Mouse (Mus musculus): ENCODE measurements around the gene Ccdc88b. TPM values are rescaled to one million over a fixed set of nuclear protein-coding genes. Genes with fewer than 3 reads are reported as not detected.

Ccdc88b gene
- total and polyA plus RNA-seq, 2 experiments from 2014 or later, result 0.86 to 1.9 TPM

GRCm38 (mm10) chr19:6840475-6841291, 17.3 kb downstream of the Ccdc88b start, which contains the start of gene Rps6ka4:
Rps6ka4 (minus strand) TSS chr19:6840636.
- Histone ChIP-seq H3K27me3 (ENCODE audit: insufficient read depth, low read length) (0 out of 2 replicates have a peak, but pooled peaks cover 3% of the 10 kb centered on the region), H3K4me3 (ENCODE audit: low read depth, low read length) (peak within 1 kb of the TSS; percentile 72), H3K9ac (replicated peaks; ENCODE audit: low read length, poor library complexity, severe bottlenecking) (peak within 1 kb of the TSS; percentile 75), H3K36me3 (ENCODE audit: insufficient read depth, low read length) (peaks cover 14% of the 10 kb centered on the region), H3K27ac (ENCODE audit: low read depth, low read length) (0 out of 2 replicates have a peak within 1 kb of the TSS, but pooled peaks have one; percentile 38), H3K9me3 (ENCODE audit: low read length) (no peaks in the 10 kb centered on the region), H3K4me1 (ENCODE audit: insufficient read depth, low read length) (peaks cover 16% of the 10 kb centered on the region; the same call in 1 of the 2 replicates), H3K4me2 (ENCODE audit: low read depth, low read length, poor library complexity, severe bottlenecking) (peak within 1 kb of the TSS; percentile 97)
- 3% methylated on average over 43 of the region's 44 CpGs for WGBS
- ATAC-seq (ENCODE audit: low FRiP score), result peak; percentile 68
- DNase-seq (ENCODE audit: low spot score), result peak; percentile 43
- TF ChIP-seq CTCF (IDR thresholded peaks at IDR 0.05), result no peak

- DNase-seq (ENCODE audit: low spot score) (peak; percentile 53), ATAC-seq (ENCODE audit: low FRiP score) (peak; percentile 57; the same call in 1 of the 2 replicates)
- H3K9ac ChIP-seq (replicated peaks; ENCODE audit: low read length, poor library complexity, severe bottlenecking), result peak overlapping the region; percentile 75
- no peaks in the 10 kb centered on the region for H3K9me3 ChIP-seq (ENCODE audit: low read length)
- WGBS, result under 1% methylated on average over 42 of the region's 46 CpGs
- peaks cover 16% of the 10 kb centered on the region; the same call in 1 of the 2 replicates for H3K4me1 ChIP-seq (ENCODE audit: insufficient read depth, low read length)
- peak overlapping the region; percentile 72 for H3K4me3 ChIP-seq (ENCODE audit: low read depth, low read length)
- 0 out of 2 replicates have a peak overlapping the region, but pooled peaks have one; percentile 38 for H3K27ac ChIP-seq (ENCODE audit: low read depth, low read length)
- H3K27me3 ChIP-seq (ENCODE audit: insufficient read depth, low read length), result 0 out of 2 replicates have a peak, but pooled peaks cover 3% of the 10 kb centered on the region
- H3K36me3 ChIP-seq (ENCODE audit: insufficient read depth, low read length), result peaks cover 14% of the 10 kb centered on the region
- peak overlapping the region; percentile 97 for H3K4me2 ChIP-seq (ENCODE audit: low read depth, low read length, poor library complexity, severe bottlenecking)
- no peak for TF ChIP-seq CTCF (IDR thresholded peaks at IDR 0.05)
These were observed 18.2 kb downstream of the Ccdc88b start for GRCm38 (mm10) chr19:6839615-6840474.

GRCm38 (mm10) chr19:6832363-6832762, 25.6 kb downstream of the Ccdc88b start:
- Histone ChIP-seq H3K27ac (ENCODE audit: low read depth, low read length) (no peak overlapping the region), H3K4me3 (ENCODE audit: low read depth, low read length) (no peak overlapping the region), H3K9ac (replicated peaks; ENCODE audit: low read length, poor library complexity, severe bottlenecking) (no peak overlapping the region), H3K4me1 (ENCODE audit: insufficient read depth, low read length) (no peaks in the 10 kb centered on the region), H3K36me3 (ENCODE audit: insufficient read depth, low read length) (peaks cover 24% of the 10 kb centered on the region), H3K9me3 (ENCODE audit: low read length) (no peaks in the 10 kb centered on the region), H3K4me2 (ENCODE audit: low read depth, low read length, poor library complexity, severe bottlenecking) (no peak overlapping the region), H3K27me3 (ENCODE audit: insufficient read depth, low read length) (peaks cover 25% of the 10 kb centered on the region)
- ATAC-seq (ENCODE audit: low FRiP score) (no peak), DNase-seq (ENCODE audit: low spot score) (no peak)
- TF ChIP-seq CTCF (IDR thresholded peaks at IDR 0.05), result no peak
- WGBS, result 89% methylated on average over 8 of the region's 8 CpGs

GRCm38 (mm10) chr19:6831331-6831730, 26.7 kb downstream of the Ccdc88b start:
- Histone ChIP-seq H3K27ac (ENCODE audit: low read depth, low read length) (peak overlapping the region; percentile 32; the same call in 1 of the 2 replicates), H3K9ac (replicated peaks; ENCODE audit: low read length, poor library complexity, severe bottlenecking) (peak overlapping the region; percentile 51; the same call in 1 of the 2 replicates), H3K4me1 (ENCODE audit: insufficient read depth, low read length) (no peaks in the 10 kb centered on the region), H3K9me3 (ENCODE audit: low read length) (no peaks in the 10 kb centered on the region), H3K36me3 (ENCODE audit: insufficient read depth, low read length) (peaks cover 14% of the 10 kb centered on the region; the same call in 1 of the 2 replicates), H3K4me2 (ENCODE audit: low read depth, low read length, poor library complexity, severe bottlenecking) (peak overlapping the region; percentile 60), H3K4me3 (ENCODE audit: low read depth, low read length) (peak overlapping the region; percentile 39), H3K27me3 (ENCODE audit: insufficient read depth, low read length) (peaks cover 23% of the 10 kb centered on the region)
- no peak for TF ChIP-seq CTCF (IDR thresholded peaks at IDR 0.05)
- DNase-seq (ENCODE audit: low spot score) (peak; percentile 55), ATAC-seq (ENCODE audit: low FRiP score) (peak; percentile 62)
- WGBS, result 16% methylated on average over 17 of the region's 17 CpGs

DNA sequence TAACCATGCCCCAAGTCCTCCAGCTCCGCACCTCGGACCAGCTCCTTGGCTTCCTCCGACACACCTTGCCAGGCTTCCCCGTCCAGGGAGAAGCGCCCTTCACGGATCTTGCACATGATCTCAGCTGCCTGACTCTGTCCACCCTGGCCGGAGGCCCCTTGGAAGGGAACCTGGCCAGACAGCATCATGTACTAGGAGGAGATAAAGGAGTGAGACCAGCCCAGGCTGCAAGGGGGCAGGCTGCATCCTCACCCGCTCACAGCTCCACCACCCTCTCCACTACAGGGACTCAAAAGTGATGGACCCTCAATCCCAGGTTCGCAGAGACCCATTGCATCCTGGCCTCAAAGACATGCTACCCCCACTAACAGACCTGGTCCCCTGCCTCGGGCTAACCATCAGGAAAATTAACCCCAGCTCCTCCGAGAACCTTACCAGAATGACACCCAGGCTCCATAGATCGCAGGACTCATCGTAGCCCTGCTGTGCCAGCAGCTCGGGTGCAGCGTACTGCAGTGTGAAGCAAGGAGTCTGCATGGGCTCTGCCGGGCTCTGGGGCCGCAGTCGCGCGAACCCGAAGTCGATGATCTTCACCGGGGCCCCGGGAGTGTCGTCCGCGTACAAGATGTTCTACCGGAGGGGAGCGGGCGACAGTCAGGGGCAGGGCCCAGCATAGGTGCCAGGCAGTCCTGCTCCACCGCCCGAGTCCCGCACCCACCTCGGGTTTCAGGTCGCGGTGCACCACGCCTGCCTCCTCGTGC, 27.3 kb downstream of the Ccdc88b start:
- no peaks in the 10 kb centered on the region for H3K4me1 ChIP-seq (ENCODE audit: insufficient read depth, low read length)
- H3K9me3 ChIP-seq (ENCODE audit: low read length), result no peaks in the 10 kb centered on the region
- peaks cover 23% of the 10 kb centered on the region for H3K27me3 ChIP-seq (ENCODE audit: insufficient read depth, low read length)
- peak overlapping the region; percentile 51; the same call in 1 of the 2 replicates for H3K9ac ChIP-seq (replicated peaks; ENCODE audit: low read length, poor library complexity, severe bottlenecking)
- DNase-seq (ENCODE audit: low spot score), result no peak
- peaks cover 14% of the 10 kb centered on the region; the same call in 1 of the 2 replicates for H3K36me3 ChIP-seq (ENCODE audit: insufficient read depth, low read length)
- peak overlapping the region; percentile 60 for H3K4me2 ChIP-seq (ENCODE audit: low read depth, low read length, poor library complexity, severe bottlenecking)
- 14% methylated on average over 36 of the region's 38 CpGs for WGBS
- H3K4me3 ChIP-seq (ENCODE audit: low read depth, low read length), result peak overlapping the region; percentile 39
- H3K27ac ChIP-seq (ENCODE audit: low read depth, low read length), result peak overlapping the region; percentile 32; the same call in 1 of the 2 replicates
- TF ChIP-seq CTCF (IDR thresholded peaks at IDR 0.05), result no peak
- ATAC-seq (ENCODE audit: low FRiP score), result peak; percentile 35; the same call in 1 of the 2 replicates

All from midbrain, postnatal 0 days (tissue).